Mouse (Mus musculus) myocyte (in vitro differentiated cells): ENCODE measurements around the gene Trpc5. TPM values are rescaled to one million over a fixed set of nuclear protein-coding genes. Genes with fewer than 3 reads are reported as not detected.

Experiments
- H3K27me3 ChIP-seq: one replicate; pipeline ENCODE4 v1.6.1; 2011; ENCODE audit not compliant: control insufficient read depth, insufficient read depth, insufficient read length
- H3K36me3 ChIP-seq: one replicate; pipeline ENCODE4 v1.6.1; 2011; ENCODE audit not compliant: control insufficient read depth, insufficient read depth
- H3K4me2 ChIP-seq: one replicate; pipeline ENCODE4 v1.6.1; 2011; ENCODE audit warnings: low read depth, control low read depth
- H3K4me3 ChIP-seq: one replicate; pipeline ENCODE4 v1.5.1; 2011; ENCODE audit warnings: mild to moderate bottlenecking, control low read depth, moderate library complexity
- H3K79me2 ChIP-seq: one replicate; pipeline ENCODE4 v1.6.1; 2011; ENCODE audit not compliant: control insufficient read depth, insufficient read depth
- H3ac ChIP-seq: one replicate; pipeline ENCODE4 v1.6.1; 2011; ENCODE audit not compliant: control insufficient read depth, insufficient read length
- CEBPB ChIP-seq: IDR thresholded peaks from 2 replicates; pipeline ENCODE4 v1.6.1; 2011; ENCODE audit warnings: mild to moderate bottlenecking, moderate library complexity; ENCODE audit not compliant: poor library complexity, insufficient read depth, severe bottlenecking
- E2F4 ChIP-seq: IDR thresholded peaks from one replicate; pipeline ENCODE4 v1.6.1; 2011; ENCODE audit warnings: mild to moderate bottlenecking, control low read depth, moderate library complexity; ENCODE audit not compliant: insufficient read depth
- MYOD1 ChIP-seq, 3 experiments: IDR thresholded peaks; one replicate each; pipeline ENCODE4 v1.6.1; 2011; ENCODE audit warnings: control low read depth in 2 of 3, low read depth in 2 of 3, mild to moderate bottlenecking in 2 of 3, moderate library complexity in 1 of 3; ENCODE audit not compliant: insufficient read length in 2 of 3, control insufficient read depth in 1 of 3
- MYOG ChIP-seq, 3 experiments: IDR thresholded peaks; one replicate each; pipeline ENCODE4 v1.6.1; 2011; ENCODE audit warnings: control low read depth in 2 of 3, low read depth in 2 of 3, mild to moderate bottlenecking in 2 of 3; ENCODE audit not compliant: insufficient read length in 2 of 3, control insufficient read depth in 1 of 3, insufficient read depth in 1 of 3
- POLR2AphosphoS2 ChIP-seq: IDR thresholded peaks from one replicate; pipeline ENCODE4 v1.6.1; 2011; ENCODE audit warnings: low read depth, control low read depth; ENCODE audit not compliant: insufficient read length
- TCF3 ChIP-seq: IDR thresholded peaks from one replicate; pipeline ENCODE4 v1.6.1; 2011; ENCODE audit warnings: low read depth, control low read depth; ENCODE audit not compliant: insufficient read length
- polyA plus RNA-seq: library from polyadenylated mRNA; unstranded; fragments of >200 nt; fragmentation: generic; extraction: Trizol; gene quantifications from one replicate; pipeline ENCODE4 v1.2.1, GENCODE M21; 2012; ENCODE audit warnings: missing spikeins

The Trpc5 gene
- polyA plus RNA-seq, 1 experiment = not detected

- no peaks in the 10 kb centered on the region for H3K79me2 ChIP-seq
- H3K36me3 ChIP-seq = no peaks in the 10 kb centered on the region
- no peak overlapping the region for H3ac ChIP-seq
- no peak overlapping the region for H3K4me2 ChIP-seq
- H3K27me3 ChIP-seq = no peaks in the 10 kb centered on the region
- TF ChIP-seq POLR2AphosphoS2 (no peak), MYOD1 (IDR thresholded peaks at IDR 0.05; ENCODE audit: control insufficient read depth in 1 of 3, insufficient read length in 2 of 3, low read depth in 2 of 3) (no peak), CEBPB (no peak), E2F4 (no peak), MYOG (IDR thresholded peaks at IDR 0.05; ENCODE audit: control insufficient read depth in 1 of 3, insufficient read depth in 1 of 3, insufficient read length in 2 of 3, low read depth in 2 of 3) (no peak), TCF3 (no peak)
- no peak overlapping the region for H3K4me3 ChIP-seq
These were observed 352.5 kb downstream of the Trpc5 start for GRCm38 (mm10) chrX:144335332-144336015.

Other genes with a start within 250 kb of the Trpc5 start
- not detected for gene Trpc5os, start 231.6 kb downstream of the Trpc5 start, polyA plus RNA-seq
- not detected for gene Rtl4, start 727 bp upstream of the Trpc5 start, polyA plus RNA-seq